Mouse (Mus musculus) CH12.LX (cell line): Measurements from ENCODE around the gene Cdh23. TPM values are rescaled to one million over a fixed set of nuclear protein-coding genes. Genes with fewer than 3 reads are reported as not detected.

Experiments used
- DNase-seq: peaks from one replicate; pipeline ENCODE4 v3.0.0-alpha.2; 2013; ENCODE audit errors: extremely low read depth
- H3K27ac ChIP-seq: 2 replicates; pipeline ENCODE4 v1.5.1; 2012; ENCODE audit warnings: low read depth, mild to moderate bottlenecking, control low read depth, moderate library complexity; ENCODE audit not compliant: insufficient read depth
- H3K27me3 ChIP-seq: replicated peaks from 2 replicates; pipeline ENCODE3; 2012; ENCODE audit warnings: inconsistent platforms
- H3K36me3 ChIP-seq, 2 experiments: replicated peaks in 1 of 2; 2 replicates each; pipeline versions ENCODE3 to v1.6.1; 2012; ENCODE audit warnings: inconsistent platforms in 1 of 2, low read length in 1 of 2, mild to moderate bottlenecking in 1 of 2, mixed read lengths in 1 of 2, moderate library complexity in 1 of 2; ENCODE audit not compliant: control insufficient read depth in 1 of 2, insufficient read depth in 1 of 2
- H3K4me1 ChIP-seq, 2 experiments: 2 replicates each; pipeline ENCODE4 v1.6.1; 2012; ENCODE audit warnings: inconsistent platforms in 1 of 2, moderate library complexity in 1 of 2; ENCODE audit not compliant: insufficient read depth in 2 of 2, control insufficient read depth in 1 of 2
- H3K4me2 ChIP-seq: 2 replicates; pipeline ENCODE4 v1.6.1; 2012; ENCODE audit warnings: low read depth, mild to moderate bottlenecking, control low read depth; ENCODE audit not compliant: poor library complexity, insufficient read depth, severe bottlenecking
- H3K4me3 ChIP-seq, 3 experiments: fragments of 150-350 bp in 1 of 3; sonication (generic) in 1 of 3; replicated peaks in 1 of 3; 2 replicates each; pipeline versions ENCODE3 to v1.5.1; 2011 to 2012; ENCODE audit warnings: low read depth in 2 of 3, low read length in 2 of 3, mild to moderate bottlenecking in 2 of 3, moderate library complexity in 2 of 3, control low read depth in 1 of 3, improper control_type of control experiment in 1 of 3, inconsistent platforms in 1 of 3, mixed read lengths in 1 of 3; ENCODE audit not compliant: poor library complexity in 1 of 3
- H3K79me2 ChIP-seq: replicated peaks from 2 replicates; pipeline ENCODE4 v1.6.1; 2012; ENCODE audit warnings: mild to moderate bottlenecking, moderate library complexity; ENCODE audit not compliant: control insufficient read depth, poor library complexity, insufficient read depth, severe bottlenecking; ENCODE audit errors: extremely low read depth
- H3K9ac ChIP-seq: 2 replicates; pipeline ENCODE4 v1.6.1; 2012; ENCODE audit warnings: low read depth, mild to moderate bottlenecking, control low read depth, moderate library complexity; ENCODE audit not compliant: insufficient read depth
- H3K9me3 ChIP-seq: replicated peaks from 2 replicates; pipeline ENCODE3; 2012; ENCODE audit warnings: low read length, inconsistent platforms, mixed read lengths
- CHD1 ChIP-seq: IDR thresholded peaks from 2 replicates; pipeline ENCODE4 v1.6.1; 2012; ENCODE audit warnings: low read depth, low read length, improper control_type of control experiment, inconsistent platforms
- CTCF ChIP-seq, 2 experiments: IDR thresholded peaks in 1 of 2; conservative IDR thresholded peaks in 1 of 2; 2 replicates each; pipeline ENCODE4 v1.5.1; 2011 to 2012; ENCODE audit warnings: low read depth in 2 of 2, low read length in 2 of 2, improper control_type of control experiment in 1 of 2, inconsistent platforms in 1 of 2, mild to moderate bottlenecking in 1 of 2, moderate library complexity in 1 of 2
- E2F4 ChIP-seq: IDR thresholded peaks from 2 replicates; pipeline ENCODE4 v1.6.1; 2011; ENCODE audit warnings: low read depth, low read length, improper control_type of control experiment; ENCODE audit not compliant: insufficient replicate concordance
- ELF1 ChIP-seq: IDR thresholded peaks from 2 replicates; pipeline ENCODE4 v1.6.1; 2014; ENCODE audit warnings: low read depth, mild to moderate bottlenecking, inconsistent platforms, low read length, improper control_type of control experiment
- GABPA ChIP-seq: IDR thresholded peaks from 2 replicates; pipeline ENCODE4 v1.6.1; 2012; ENCODE audit warnings: low read depth, low read length, improper control_type of control experiment, inconsistent platforms; ENCODE audit not compliant: insufficient replicate concordance
- HCFC1 ChIP-seq: IDR thresholded peaks from 2 replicates; pipeline ENCODE4 v1.6.1; 2012; ENCODE audit warnings: low read depth, mild to moderate bottlenecking, inconsistent platforms, low read length, improper control_type of control experiment
- IRF4 ChIP-seq: IDR thresholded peaks from 2 replicates; pipeline ENCODE4 v1.6.1; 2014; ENCODE audit warnings: low read depth, mild to moderate bottlenecking, inconsistent platforms, low read length, improper control_type of control experiment
- JUN ChIP-seq: IDR thresholded peaks from 2 replicates; pipeline ENCODE4 v1.6.1; 2011; ENCODE audit warnings: low read depth, mild to moderate bottlenecking, low read length, improper control_type of control experiment, moderate library complexity; ENCODE audit not compliant: insufficient read depth
- MAFK ChIP-seq: IDR thresholded peaks from 2 replicates; pipeline ENCODE4 v1.6.1; 2011; ENCODE audit warnings: low read length, improper control_type of control experiment; ENCODE audit not compliant: insufficient replicate concordance
- MEF2A ChIP-seq: IDR thresholded peaks from 2 replicates; pipeline ENCODE4 v1.6.1; 2014; ENCODE audit warnings: low read depth, mild to moderate bottlenecking, inconsistent platforms, low read length, improper control_type of control experiment, borderline replicate concordance
- NRF1 ChIP-seq: IDR thresholded peaks from 2 replicates; pipeline ENCODE4 v1.6.1; 2014; ENCODE audit warnings: low read depth, mild to moderate bottlenecking, inconsistent platforms, low read length, improper control_type of control experiment, moderate library complexity
- PAX5 ChIP-seq: IDR thresholded peaks from 2 replicates; pipeline ENCODE4 v1.6.1; 2012; ENCODE audit warnings: low read length, inconsistent platforms, mixed read lengths
- SMC3 ChIP-seq: IDR thresholded peaks from 2 replicates; pipeline ENCODE4 v1.6.1; 2011; ENCODE audit warnings: low read depth, low read length, improper control_type of control experiment
- USF1 ChIP-seq: IDR thresholded peaks from 2 replicates; pipeline ENCODE4 v1.6.1; 2014; ENCODE audit warnings: low read depth, mild to moderate bottlenecking, inconsistent platforms, low read length, improper control_type of control experiment
- USF2 ChIP-seq: conservative IDR thresholded peaks from 2 replicates; pipeline ENCODE4 v1.6.1; 2011; ENCODE audit warnings: low read depth, low read length, improper control_type of control experiment
- ZC3H11A ChIP-seq: IDR thresholded peaks from 2 replicates; pipeline ENCODE4 v1.6.1; 2012; ENCODE audit warnings: low read depth, mild to moderate bottlenecking, inconsistent platforms, low read length, improper control_type of control experiment
- ZKSCAN1 ChIP-seq: IDR thresholded peaks from 2 replicates; pipeline ENCODE4 v1.6.1; 2012; ENCODE audit warnings: low read depth, inconsistent platforms, low read length, improper control_type of control experiment, borderline replicate concordance
- ZNF384 ChIP-seq: IDR thresholded peaks from 2 replicates; pipeline ENCODE4 v1.6.1; 2012; ENCODE audit warnings: low read depth, low read length, improper control_type of control experiment, inconsistent platforms
- dilution Hi-C: fragments of 300-500 bp; cut with MboI; formaldehyde crosslinking; loops from 2 replicates; pipeline ENCODE4 v1.14.3; 2020; ENCODE audit warnings: low sequenced_read_pairs; ENCODE audit not compliant: extremely low pct_unique_long_range_greater_than_20kb, extremely low pct_ligation_motif_present
- in situ Hi-C: fragments of 300-500 bp; cut with MboI; formaldehyde crosslinking; loops from 3 replicates; pipeline ENCODE4 v1.14.3; 2019; ENCODE audit warnings: low sequenced_read_pairs, low pct_ligation_motif_present, low pct_unique_long_range_greater_than_20kb, mixed read lengths
- polyA plus RNA-seq: library from polyadenylated mRNA; unstranded; fragments of >175 nt; gene quantifications from 2 replicates; pipeline ENCODE4 v1.2.1, GENCODE M21; 2012; ENCODE audit warnings: low read depth; ENCODE audit not compliant: insufficient read length
- total RNA-seq, 2 experiments: library from RNA; depleted of rRNA; stranded (reverse); fragments of 300-350 nt in 1 of 2; fragments of >200 nt in 1 of 2; gene quantifications; 2 replicates each; pipeline ENCODE4 v1.2.3; 2012 to 2014

Cdh23 gene
- total and polyA plus RNA-seq, 3 experiments = 0.20 to 0.73 (median 0.30) TPM

- no peak overlapping the region for H3K9ac ChIP-seq
- in situ Hi-C loops (loop anchor here (5.0 to 10.0 kb wide), 2 partner anchors 35 to 387 kb away; no protein-coding TSS in a partner anchor), dilution Hi-C loops (no loop called here)
These were observed 4.5 kb downstream of the Cdh23 start for GRCm38 (mm10) chr10:60691671-60692390.

DNA sequence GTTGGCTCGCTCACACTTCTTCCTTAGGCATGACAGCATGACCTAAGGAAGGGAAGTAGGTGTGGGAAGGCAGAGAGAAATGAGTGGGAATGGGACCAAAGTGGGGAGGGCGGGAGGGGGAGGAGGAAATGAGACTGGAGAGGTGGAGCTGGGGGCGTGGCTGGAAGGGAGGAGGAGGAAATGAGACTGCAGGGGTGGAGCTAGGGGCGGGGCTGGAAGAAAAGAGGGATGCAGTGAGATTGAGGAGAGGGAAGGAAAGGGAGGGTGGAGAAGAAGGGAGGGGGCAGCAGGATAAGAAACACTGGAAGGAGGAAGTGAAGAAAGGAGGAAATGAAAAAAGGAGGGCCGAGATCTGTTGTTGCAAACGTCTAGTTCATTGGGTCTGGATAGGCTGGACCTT, 5.3 kb downstream of the Cdh23 start:
- H3K36me3 ChIP-seq = no peaks in the 10 kb centered on the region
- H3K4me3 ChIP-seq = peak overlapping the region in 1 of 3 experiments; percentile 23
- H3K9ac ChIP-seq = no peak overlapping the region
- H3K4me1 ChIP-seq = peaks cover 15 to 37% of the 10 kb centered on the region in 2 experiments
- dilution Hi-C loops = no loop called here
- H3K9me3 ChIP-seq = peaks cover 10% of the 10 kb centered on the region
- H3K79me2 ChIP-seq = no peaks in the 10 kb centered on the region
- no peak for DNase-seq
- H3K4me2 ChIP-seq = peak overlapping the region; percentile 30; the same call in 1 of the 2 replicates
- H3K27ac ChIP-seq = no peak overlapping the region
- in situ Hi-C loops = loop anchor here (5.0 to 10.0 kb wide), 2 partner anchors 34 to 386 kb away; no protein-coding TSS in a partner anchor
- peaks cover 46% of the 10 kb centered on the region for H3K27me3 ChIP-seq
- TF ChIP-seq IRF4 (no peak), SMC3 (no peak), NRF1 (no peak), CHD1 (no peak), CTCF (conservative IDR thresholded peaks at IDR 0.05 in 1 of 2, IDR thresholded peaks at IDR 0.05 in 1 of 2; ENCODE audit: low read depth in 2 of 2, low read length in 2 of 2) (no peak), USF2 (no peak), USF1 (no peak), HCFC1 (no peak), GABPA (no peak)
- TF ChIP-seq, all 38 proteins: peak for 0

More at GRCm38 (mm10) chr10:60691671-60692390, 4.5 kb downstream of the Cdh23 start:
- Histone ChIP-seq H3K79me2 (no peaks in the 10 kb centered on the region), H3K4me3 (no peak overlapping the region), H3K4me1 (peaks cover 19 to 45% of the 10 kb centered on the region in 2 experiments)
- no peak for DNase-seq
- TF ChIP-seq USF2 (no peak), PAX5 (no peak), E2F4 (no peak), ZNF384 (no peak), MAFK (no peak), IRF4 (no peak), GABPA (no peak), MEF2A (no peak), JUN (no peak), ELF1 (no peak), CTCF (conservative IDR thresholded peaks at IDR 0.05 in 1 of 2, IDR thresholded peaks at IDR 0.05 in 1 of 2; ENCODE audit: low read depth in 2 of 2, low read length in 2 of 2) (no peak), ZC3H11A (no peak), CHD1 (no peak), SMC3 (no peak), ZKSCAN1 (no peak)
- TF ChIP-seq, all 38 proteins: peak for 0
- peaks cover 2% of the 10 kb centered on the region for H3K9me3 ChIP-seq
- no peaks in the 10 kb centered on the region for H3K36me3 ChIP-seq
- H3K27ac ChIP-seq = no peak overlapping the region
- H3K27me3 ChIP-seq = peaks cover 37% of the 10 kb centered on the region
- no peak overlapping the region for H3K4me2 ChIP-seq
